Mouse (Mus musculus): ENCODE data around the gene Arcn1. TPM values are rescaled to one million over a fixed set of nuclear protein-coding genes. Genes with fewer than 3 reads are reported as not detected.
A peak's percentile ranks its signal among the peaks of the same experiment; 100 is the strongest.

Gene Arcn1
- total and polyA plus RNA-seq, 2 experiments, result 33.1 to 98.6 TPM

DNA sequence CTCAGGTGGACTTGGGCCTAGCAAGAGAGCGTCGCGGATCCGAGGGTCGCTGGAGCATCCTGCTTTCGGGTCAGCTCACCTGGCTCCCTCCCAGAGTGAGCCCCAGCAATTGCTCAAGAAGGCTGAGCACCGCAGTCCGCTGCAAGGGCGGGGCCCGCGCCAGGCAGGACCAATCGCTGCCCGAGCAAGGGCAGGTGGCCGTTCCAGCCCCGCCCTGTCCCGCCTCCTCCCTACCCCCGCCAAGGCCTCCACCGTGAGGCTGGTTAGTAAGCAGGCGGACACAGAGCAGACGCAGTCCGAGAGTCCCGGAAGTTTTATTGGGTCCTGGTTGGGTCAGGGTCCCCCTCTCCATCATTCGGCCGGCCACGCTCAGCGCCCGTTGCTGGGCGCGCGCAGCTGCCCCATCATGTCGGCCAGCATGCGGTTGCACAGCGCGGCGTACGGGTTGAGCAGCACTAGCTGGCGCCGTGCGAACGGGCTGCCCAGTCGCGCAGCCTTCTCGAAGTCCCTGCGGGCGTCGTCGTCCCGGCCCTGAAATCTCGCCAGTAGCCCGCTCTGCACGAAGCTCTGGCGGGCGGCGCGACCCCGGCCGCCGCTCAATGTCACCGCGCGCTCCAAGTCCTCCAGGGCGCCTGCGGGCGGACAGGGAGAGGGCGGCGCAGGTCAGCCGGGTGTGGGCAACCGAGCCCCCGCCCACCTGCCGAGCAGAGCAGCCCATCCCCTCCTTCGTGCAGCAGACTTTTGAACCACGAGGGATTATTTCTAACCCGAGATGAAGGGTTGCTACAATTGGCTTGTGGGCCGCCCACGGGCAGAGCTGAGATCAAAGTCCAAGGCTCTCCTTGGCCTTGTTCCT is 31.7 kb upstream of the Arcn1 start, which contains the start of gene Tmem25:
Tmem25 (minus strand) TSS at position 206 of the 856 bp plus-strand sequence.
- Histone ChIP-seq H3K27me3 (ENCODE audit: control insufficient read depth, insufficient read depth, low read length) (no peaks in the 10 kb centered on the region), H3K4me3 (ENCODE audit: insufficient read depth, low read depth, low read length) (peak within 1 kb of the TSS; percentile 64), H3K27ac (replicated peaks; ENCODE audit: insufficient read depth, low read depth, low read length) (peak within 1 kb of the TSS; percentile 91), H3K4me1 (ENCODE audit: control insufficient read depth, insufficient read depth, low read length) (peaks cover 18% of the 10 kb centered on the region), H3K36me3 (ENCODE audit: control insufficient read depth, insufficient read depth, low read length) (peaks cover 19% of the 10 kb centered on the region; the same call in 1 of the 2 replicates), H3K79me2 (ENCODE audit: control insufficient read depth, insufficient read depth, low read length) (peaks cover 7% of the 10 kb centered on the region; the same call in 1 of the 2 replicates), H3K9ac (ENCODE audit: low read depth, low read length) (peak within 1 kb of the TSS; percentile 89)
- TF ChIP-seq CTCF (IDR thresholded peaks at IDR 0.05; ENCODE audit: low read depth, low read length) (0 out of 2 replicates have a peak, but pooled peaks have one; percentile 5), POLR2A (IDR thresholded peaks at IDR 0.05; ENCODE audit: extremely low read depth, insufficient read depth, low read length) (peak; percentile 84)
- under 1% methylated on average over 75 of the region's 75 CpGs for WGBS
- peak; percentile 96 for DNase-seq (ENCODE audit: extremely low read depth, low read depth, low spot score)

DNA sequence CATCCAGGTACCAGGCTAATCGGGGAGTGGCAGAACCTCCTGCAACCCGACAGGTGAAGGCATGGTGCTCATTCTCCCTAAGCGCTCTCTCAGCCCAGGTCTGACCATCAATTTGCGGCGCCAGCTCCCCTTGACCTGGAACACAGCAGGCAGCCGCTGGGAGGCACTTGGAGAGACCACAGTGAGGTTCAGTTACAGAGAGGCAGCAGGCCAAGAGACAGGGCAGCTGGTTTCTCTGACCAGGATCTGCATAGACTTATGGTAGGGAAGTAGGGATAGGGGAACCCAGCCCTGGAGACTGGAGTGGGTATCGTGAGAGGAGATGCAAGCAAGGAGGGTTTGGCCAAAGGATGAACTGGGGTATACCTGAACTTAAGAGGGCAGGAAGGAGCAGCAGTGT is 30.7 kb upstream of the Arcn1 start:
- 65% methylated on average over 7 of the region's 7 CpGs for WGBS
- Histone ChIP-seq H3K27ac (replicated peaks; ENCODE audit: insufficient read depth, low read depth, low read length) (peak overlapping the region; percentile 27; the same call in 1 of the 2 replicates), H3K9ac (ENCODE audit: low read depth, low read length) (peak overlapping the region; percentile 36), H3K4me1 (ENCODE audit: control insufficient read depth, insufficient read depth, low read length) (peaks cover 15% of the 10 kb centered on the region), H3K36me3 (ENCODE audit: control insufficient read depth, insufficient read depth, low read length) (peaks cover 24% of the 10 kb centered on the region; the same call in 1 of the 2 replicates), H3K79me2 (ENCODE audit: control insufficient read depth, insufficient read depth, low read length) (peaks cover 7% of the 10 kb centered on the region; the same call in 1 of the 2 replicates), H3K27me3 (ENCODE audit: control insufficient read depth, insufficient read depth, low read length) (no peaks in the 10 kb centered on the region), H3K4me3 (ENCODE audit: insufficient read depth, low read depth, low read length) (no peak overlapping the region)
- TF ChIP-seq POLR2A (IDR thresholded peaks at IDR 0.05; ENCODE audit: extremely low read depth, insufficient read depth, low read length) (no peak), CTCF (IDR thresholded peaks at IDR 0.05; ENCODE audit: low read depth, low read length) (no peak)
- DNase-seq (ENCODE audit: extremely low read depth, low read depth, low spot score), result no peak

DNA sequence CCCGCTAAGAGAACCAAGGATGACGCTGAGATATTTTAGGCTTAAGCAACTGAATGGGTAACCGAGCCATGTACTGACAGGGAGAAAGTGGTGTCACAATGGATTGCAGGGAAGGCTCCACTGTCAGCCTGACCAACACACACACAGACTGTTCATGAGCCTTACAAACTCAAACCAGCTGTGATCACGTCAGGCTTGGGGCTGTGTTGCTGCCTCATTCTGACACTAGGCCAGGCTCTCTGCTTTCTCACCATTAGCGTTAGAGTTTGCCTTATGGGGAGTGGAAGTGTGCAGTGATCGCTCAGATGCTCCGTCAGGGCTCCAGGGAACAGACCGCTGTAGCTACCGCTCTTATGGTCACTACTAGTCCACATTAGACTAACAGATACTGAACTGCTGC is 25.2 kb upstream of the Arcn1 start:
- Histone ChIP-seq H3K9ac (ENCODE audit: low read depth, low read length) (no peak overlapping the region), H3K4me1 (ENCODE audit: control insufficient read depth, insufficient read depth, low read length) (no peaks in the 10 kb centered on the region), H3K36me3 (ENCODE audit: control insufficient read depth, insufficient read depth, low read length) (peaks cover 27% of the 10 kb centered on the region), H3K27ac (replicated peaks; ENCODE audit: insufficient read depth, low read depth, low read length) (no peak overlapping the region), H3K27me3 (ENCODE audit: control insufficient read depth, insufficient read depth, low read length) (no peaks in the 10 kb centered on the region), H3K79me2 (ENCODE audit: control insufficient read depth, insufficient read depth, low read length) (no peaks in the 10 kb centered on the region), H3K4me3 (ENCODE audit: insufficient read depth, low read depth, low read length) (no peak overlapping the region)
- TF ChIP-seq POLR2A (IDR thresholded peaks at IDR 0.05; ENCODE audit: extremely low read depth, insufficient read depth, low read length) (no peak), CTCF (IDR thresholded peaks at IDR 0.05; ENCODE audit: low read depth, low read length) (no peak)
- WGBS, result 81% methylated on average over 9 of the region's 9 CpGs
- DNase-seq (ENCODE audit: extremely low read depth, low read depth, low spot score), result no peak

DNA sequence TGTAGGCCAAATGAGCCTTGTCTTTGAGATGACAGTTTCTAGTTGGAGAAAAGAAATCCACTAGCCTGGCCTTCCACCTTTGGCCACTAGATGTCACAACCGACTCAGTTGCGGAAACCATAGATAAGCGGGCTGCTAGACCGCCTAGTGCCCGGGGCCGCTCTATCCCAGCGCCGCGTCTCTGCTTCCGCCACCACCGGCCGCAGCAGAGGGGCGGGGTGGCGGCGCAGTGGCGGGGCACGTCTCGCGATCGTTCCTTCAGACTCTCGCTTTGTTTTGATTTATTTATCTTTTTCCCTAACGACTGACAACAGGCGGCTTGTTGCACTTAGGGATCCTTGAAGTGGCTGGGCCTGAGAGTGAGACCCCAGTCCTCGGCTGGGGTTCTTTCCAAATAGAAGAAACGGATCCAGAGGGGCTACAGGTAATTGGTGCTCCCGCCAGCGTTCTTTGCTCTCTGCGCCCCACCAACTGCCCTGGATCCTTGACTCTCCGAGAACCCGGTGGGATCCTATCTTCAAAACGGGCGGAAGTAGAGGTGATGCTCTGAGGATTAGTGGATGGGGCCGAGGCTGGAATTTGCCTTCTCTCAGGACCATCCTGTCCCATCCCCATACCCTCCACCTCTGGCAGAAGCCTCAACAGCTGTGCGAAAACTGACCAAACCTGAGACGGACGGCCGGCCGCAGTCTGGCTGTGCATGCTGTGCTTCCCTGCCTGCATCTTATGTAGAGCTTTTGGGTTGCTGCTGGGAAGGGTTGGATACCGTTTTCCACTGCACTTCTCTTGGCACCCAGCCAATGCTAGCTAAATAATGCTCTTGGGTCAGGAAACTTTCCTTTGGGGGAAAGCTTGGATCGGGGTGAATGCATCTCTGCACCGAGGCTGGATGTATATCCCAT is 5.4 kb upstream of the Arcn1 start:
- DNase-seq (ENCODE audit: extremely low read depth, low read depth, low spot score), result peak; percentile 84
- Histone ChIP-seq H3K9ac (ENCODE audit: low read depth, low read length) (peak overlapping the region; percentile 88), H3K79me2 (ENCODE audit: control insufficient read depth, insufficient read depth, low read length) (no peaks in the 10 kb centered on the region; the same call in 1 of the 2 replicates), H3K27ac (replicated peaks; ENCODE audit: insufficient read depth, low read depth, low read length) (peak overlapping the region; percentile 79), H3K27me3 (ENCODE audit: control insufficient read depth, insufficient read depth, low read length) (no peaks in the 10 kb centered on the region), H3K4me1 (ENCODE audit: control insufficient read depth, insufficient read depth, low read length) (peaks cover 3% of the 10 kb centered on the region; the same call in 1 of the 2 replicates), H3K36me3 (ENCODE audit: control insufficient read depth, insufficient read depth, low read length) (0 out of 2 replicates have a peak, but pooled peaks cover under 1% of the 10 kb centered on the region), H3K4me3 (ENCODE audit: insufficient read depth, low read depth, low read length) (peak overlapping the region; percentile 66)
- WGBS, result under 1% methylated on average over 41 of the region's 41 CpGs
- TF ChIP-seq CTCF (IDR thresholded peaks at IDR 0.05; ENCODE audit: low read depth, low read length) (peak; percentile 82), POLR2A (IDR thresholded peaks at IDR 0.05; ENCODE audit: extremely low read depth, insufficient read depth, low read length) (no peak)

DNA sequence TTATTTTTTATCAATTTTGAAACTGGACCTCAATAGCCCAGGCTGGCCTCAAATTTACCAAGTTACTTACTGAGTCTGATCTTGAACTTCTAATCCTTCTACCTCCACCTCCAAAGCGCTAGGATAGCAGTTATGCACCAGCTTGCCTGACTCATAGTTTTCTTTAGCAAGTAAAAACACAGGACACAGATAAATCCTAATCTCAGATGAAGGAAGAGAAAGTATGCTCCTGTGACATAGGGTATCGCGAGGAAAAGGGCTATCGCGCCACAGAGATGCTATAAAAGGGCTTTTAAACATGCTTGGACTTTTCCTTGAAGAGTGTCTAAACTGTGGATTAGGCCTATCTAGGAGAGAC is 4.7 kb upstream of the Arcn1 start:
- no peak overlapping the region for H3K4me3 ChIP-seq (ENCODE audit: insufficient read depth, low read depth, low read length)
- peaks cover 2% of the 10 kb centered on the region for H3K79me2 ChIP-seq (ENCODE audit: control insufficient read depth, insufficient read depth, low read length)
- no peak overlapping the region for H3K9ac ChIP-seq (ENCODE audit: low read depth, low read length)
- H3K4me1 ChIP-seq (ENCODE audit: control insufficient read depth, insufficient read depth, low read length), result peaks cover 3% of the 10 kb centered on the region; the same call in 1 of the 2 replicates
- no peak for DNase-seq (ENCODE audit: extremely low read depth, low read depth, low spot score)
- peak overlapping the region; percentile 26; the same call in 1 of the 2 replicates for H3K27ac ChIP-seq (replicated peaks; ENCODE audit: insufficient read depth, low read depth, low read length)
- WGBS, result 21% methylated on average over 5 of the region's 5 CpGs
- no peaks in the 10 kb centered on the region for H3K36me3 ChIP-seq (ENCODE audit: control insufficient read depth, insufficient read depth, low read length)
- TF ChIP-seq CTCF (IDR thresholded peaks at IDR 0.05; ENCODE audit: low read depth, low read length) (no peak), POLR2A (IDR thresholded peaks at IDR 0.05; ENCODE audit: extremely low read depth, insufficient read depth, low read length) (no peak)
- no peaks in the 10 kb centered on the region for H3K27me3 ChIP-seq (ENCODE audit: control insufficient read depth, insufficient read depth, low read length)
